Mouse (Mus musculus): ENCODE measurements around the gene Slc35d2.

GRCm38 (mm10) chr13:64108381-64108850 lies 20.8 kb downstream of the Slc35d2 start:
- TF ChIP-seq CTCF (IDR thresholded peaks at IDR 0.05; ENCODE audit: control insufficient read depth, insufficient read depth, insufficient read length) (no peak), USF1 (IDR thresholded peaks at IDR 0.05; ENCODE audit: low read depth) (no peak), MYOD1 (IDR thresholded peaks at IDR 0.05; ENCODE audit: control insufficient read depth, insufficient read length, low read depth) (no peak), MAX (IDR thresholded peaks at IDR 0.05) (no peak), FOSL1 (IDR thresholded peaks at IDR 0.05; ENCODE audit: insufficient read depth, low read length, poor library complexity, severe bottlenecking) (no peak), MYOG (IDR thresholded peaks at IDR 0.05; ENCODE audit: control insufficient read depth, extremely low read depth, insufficient read length) (no peak), CEBPB (IDR thresholded peaks at IDR 0.05; ENCODE audit: low read depth) (no peak)
